ENCODE assay signal across 9 mouse cellular contexts in the genomic region with DNA sequence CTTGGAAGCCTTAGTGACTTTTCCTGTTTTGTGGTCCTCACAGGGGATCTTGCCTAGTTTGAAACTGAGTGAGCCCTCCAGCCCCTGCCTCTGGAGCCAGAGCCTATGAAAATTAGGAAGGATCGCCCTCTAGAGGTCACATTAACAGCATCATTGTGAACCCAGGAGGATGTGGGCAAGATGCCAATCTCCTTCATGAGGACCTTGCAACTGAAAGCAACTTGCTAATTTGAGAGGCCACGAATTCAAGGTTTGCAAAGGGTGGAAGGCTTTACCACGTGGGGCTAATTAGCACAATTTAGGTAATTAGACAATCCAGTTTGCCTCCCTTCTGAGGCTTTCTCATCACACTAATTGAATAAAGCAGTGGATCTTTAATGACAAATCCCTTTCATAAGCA. TPM values are rescaled to one million over a fixed set of nuclear protein-coding genes. Genes with fewer than 3 reads are reported as not detected.
DNase-seq lines count a peak whose midpoint lies in the region; ATAC-seq and TF ChIP-seq lines count a peak whose summit lies in the region.
"Had no signal": no experiment of that assay in that cellular context is flagged by ENCODE, and none has a peak within 500 bp of the region (broad histone marks: within the 10 kb centered on the region; RNA-seq: fewer than 3 reads in every experiment).

No protein-coding gene starts in this region.

- ATAC-seq in erythroid progenitor cell, adult 5-6 weeks (replicated peaks; ENCODE audit: low FRiP score, poor library complexity, severe bottlenecking): 0 out of 2 replicates have a peak, but pooled peaks have one; percentile 46
- ATAC-seq in lung, embryonic 16.5 days (ENCODE audit: low read depth): peak; percentile 60; the same call in 1 of the 2 replicates

- TF ChIP-seq CTCF in bone marrow, adult 2 months (IDR thresholded peaks at IDR 0.05; ENCODE audit: control insufficient read depth, insufficient read depth, low read length): peak; percentile 65

- H3K36me3 ChIP-seq in ES-E14 (ENCODE audit: control insufficient read depth, insufficient read depth, low read length, poor library complexity, severe bottlenecking): no peaks in the 10 kb centered on the region
- H3K36me3 ChIP-seq in lung, embryonic 16.5 days (ENCODE audit: control insufficient read depth, insufficient read depth, low read length): no peaks in the 10 kb centered on the region
- H3K36me3 ChIP-seq: limb, embryonic 13.5 days had no signal

- DNase-seq in ES-E14 (ENCODE audit: low read depth, low spot score): peak; percentile 56
- DNase-seq in heart, postnatal 14 days: peak; percentile 62 to 79
- peak; percentile 56 for DNase-seq in large intestine, adult 2 months (ENCODE audit: low read depth, low spot score)
- DNase-seq in ovary, postnatal 10 days (ENCODE audit: low spot score): peak; percentile 6
- DNase-seq in thymus, postnatal 0 days (ENCODE audit: low spot score): peak; percentile 86

- H3K4me1 ChIP-seq in ES-E14 (ENCODE audit: control insufficient read depth in 2 of 2, insufficient read depth in 2 of 2, low read length in 2 of 2, poor library complexity in 1 of 2): 0 out of 4 replicates have a peak, but pooled peaks cover 0 to 2% of the 10 kb centered on the region in 2 experiments
- H3K4me1 ChIP-seq in bone marrow, adult 2 months (ENCODE audit: control insufficient read depth, insufficient read depth, low read length): no peaks in the 10 kb centered on the region; the same call in 1 of the 2 replicates
- H3K4me1 ChIP-seq in lung, embryonic 16.5 days (replicated peaks; ENCODE audit: control insufficient read depth, insufficient read depth, low read length): no peaks in the 10 kb centered on the region

- H3K4me3 ChIP-seq in ES-E14 (ENCODE audit: insufficient read depth in 1 of 2, low read depth in 1 of 2, low read length in 2 of 2, poor library complexity in 1 of 2, severe bottlenecking in 1 of 2): no peak overlapping the region
- no peak overlapping the region for H3K4me3 ChIP-seq in bone marrow, adult 2 months (replicated peaks; ENCODE audit: control insufficient read depth, low read depth, low read length)
- H3K4me3 ChIP-seq in lung, embryonic 16.5 days (ENCODE audit: low read length): no peak overlapping the region
- H3K4me3 ChIP-seq: limb, embryonic 13.5 days had no signal

- intact Hi-C loops in heart, postnatal 14 days (cut with DNase I): loop anchor here (1.0 to 10.0 kb wide), 3 partner anchors 134 to 624 kb away; no protein-coding TSS in a partner anchor

- no peaks in the 10 kb centered on the region for H3K9me3 ChIP-seq in ES-E14 (ENCODE audit: control insufficient read depth, insufficient read depth, low read depth, low read length)
- H3K9me3 ChIP-seq in lung, embryonic 16.5 days (ENCODE audit: control insufficient read depth, low read length): no peaks in the 10 kb centered on the region

- under 1% methylated on average over 3 of the region's 3 CpGs for WGBS in bone marrow, adult 2 months
- 4% methylated on average over 3 of the region's 3 CpGs for WGBS in large intestine, adult 2 months
- WGBS in lung, embryonic 16.5 days: 4% methylated on average over 3 of the region's 3 CpGs

- H3K9ac ChIP-seq in ES-E14 (ENCODE audit: insufficient read depth, low read depth, low read length, poor library complexity, severe bottlenecking): no peak overlapping the region
- no peak overlapping the region for H3K9ac ChIP-seq in lung, embryonic 16.5 days (ENCODE audit: low read length)
- H3K9ac ChIP-seq: limb, embryonic 13.5 days had no signal

- in situ Hi-C loops in ES-E14 (cut with MboI; ENCODE audit: low sequenced_read_pairs in 2 of 2, unreplicated experiment in 2 of 2): loop anchor here in 1 of 2 experiments (25.0 kb wide), 1 partner anchor 221 kb away; no protein-coding TSS in a partner anchor

- H3K4me2 ChIP-seq in lung, embryonic 16.5 days (ENCODE audit: low read depth, low read length): no peak overlapping the region
- H3K4me2 ChIP-seq: limb, embryonic 13.5 days had no signal

- TF ChIP-seq POLR2A in bone marrow, adult 2 months (IDR thresholded peaks at IDR 0.05; ENCODE audit: borderline replicate concordance, control insufficient read depth, low read depth, low read length): no peak

- no peaks in the 10 kb centered on the region for H3K27me3 ChIP-seq in lung, embryonic 16.5 days (ENCODE audit: control insufficient read depth, insufficient read depth, low read depth, low read length)
- H3K27me3 ChIP-seq: limb, embryonic 13.5 days had no signal

- no peak overlapping the region for H3K27ac ChIP-seq in ES-E14 (ENCODE audit: insufficient read depth, low read depth, low read length, poor library complexity, severe bottlenecking)
- no peak overlapping the region for H3K27ac ChIP-seq in bone marrow, adult 2 months (ENCODE audit: control insufficient read depth, insufficient read depth, low read depth, low read length, poor library complexity)
- H3K27ac ChIP-seq in lung, embryonic 16.5 days (ENCODE audit: low read length): no peak overlapping the region
- H3K27ac ChIP-seq: limb, embryonic 13.5 days had no signal

TF ChIP-seq in ES-E14, 5 proteins besides CTCF, POLR2A, EP300 and RAD21:
- TF ChIP-seq HCFC1 (IDR thresholded peaks at IDR 0.05; ENCODE audit: borderline replicate concordance, insufficient read depth, low read length): no peak
- TF ChIP-seq MAFK (IDR thresholded peaks at IDR 0.05; ENCODE audit: insufficient read depth, low read depth, low read length): no peak
- no peak for TF ChIP-seq CHD2 (IDR thresholded peaks at IDR 0.05; ENCODE audit: low read depth, low read length)
- TF ChIP-seq ZC3H11A (IDR thresholded peaks at IDR 0.05; ENCODE audit: borderline replicate concordance, low read depth, low read length): peak; percentile 51; the same call in 1 of the 2 replicates
- TF ChIP-seq ZNF384 (IDR thresholded peaks at IDR 0.05; ENCODE audit: low read depth, low read length): no peak

RNA-seq across cellular contexts. Expression of gene Gm45261, which starts 52.7 kb away (rescaled TPM):
- not detected in 2 replicates for total RNA-seq in ES-E14 (2012; rRNA removed)
- polyA plus RNA-seq in bone marrow, adult 2 months (2011; ENCODE audit: insufficient read depth, insufficient read length, low replicate concordance, missing spikeins): not detected in 2 replicates
- not detected in 2 replicates for total RNA-seq in erythroid progenitor cell, adult 5-6 weeks (2015; ENCODE audit: low replicate concordance)
- not detected in 2 replicates for total RNA-seq in erythroid progenitor cell, adult 5-6 weeks (2017; ENCODE audit: low replicate concordance)
- total RNA-seq in heart, postnatal 14 days (2021): not detected
- polyA plus RNA-seq in large intestine, adult 2 months (2012; rRNA removed): not detected in 2 replicates
- not detected in 2 replicates for polyA plus RNA-seq in lung, embryonic 16.5 days (2015; fragmentation: Nextera tagmentation; extraction: Ambion mirVana)
- polyA plus RNA-seq in thymus, postnatal 0 days (2015; fragmentation: Nextera tagmentation; extraction: Ambion mirVana): not detected in 2 replicates
- polyA plus RNA-seq: limb, embryonic 13.5 days had no signal

Comparison
In these comparisons a context has a peak if more than half of its experiments do, and no peak if none do; other contexts are left out.
1. DNase-seq: peak in every context shown above with its lines; median percentile 86 in thymus, postnatal 0 days; 70 in heart, postnatal 14 days; 56 in ES-E14; 56 in large intestine, adult 2 months; 6 in ovary, postnatal 10 days.